Mouse (Mus musculus) neural tube, embryonic 12.5 days (tissue): Measurements from ENCODE around the gene Dcaf6. TPM values are rescaled to one million over a fixed set of nuclear protein-coding genes. Genes with fewer than 3 reads are reported as not detected.

Source experiments
- ATAC-seq: fragments of 200-750 bp; cut with Nextera tagmentation; 2 replicates; pipeline ENCODE4 v1.8.0; 2017; ENCODE audit warnings: low read depth, mild to moderate bottlenecking, moderate TSS enrichment, moderate library complexity; ENCODE audit not compliant: low FRiP score
- H3K27ac ChIP-seq: fragments of 300-500 bp; sonication (generic); 2 replicates; pipeline ENCODE4 v1.5.1; 2016
- H3K27me3 ChIP-seq: fragments of 300-500 bp; sonication (generic); replicated peaks from 2 replicates; pipeline ENCODE4 v1.6.1; 2016; ENCODE audit warnings: mild to moderate bottlenecking
- H3K36me3 ChIP-seq: fragments of 300-500 bp; sonication (generic); 2 replicates; pipeline ENCODE4 v1.6.1; 2016; ENCODE audit warnings: mild to moderate bottlenecking
- H3K4me1 ChIP-seq: fragments of 300-500 bp; sonication (generic); 2 replicates; pipeline ENCODE4 v1.6.1; 2016
- H3K4me2 ChIP-seq: fragments of 300-500 bp; sonication (generic); replicated peaks from 2 replicates; pipeline ENCODE4 v1.6.1; 2016; ENCODE audit warnings: mild to moderate bottlenecking
- H3K4me3 ChIP-seq: fragments of 300-500 bp; sonication (generic); 2 replicates; pipeline ENCODE4 v1.5.1; 2016
- H3K9ac ChIP-seq: fragments of 300-500 bp; sonication (generic); 2 replicates; pipeline ENCODE4 v1.6.1; 2016; ENCODE audit warnings: mild to moderate bottlenecking
- H3K9me3 ChIP-seq: fragments of 300-500 bp; sonication (generic); 2 replicates; pipeline ENCODE4 v1.6.1; 2016; ENCODE audit warnings: mild to moderate bottlenecking
- whole genome bisulfite sequencing: fragments of 180-500 bp; shearing (Covaris S2); methylation state at CpG from one replicate; pipeline ENCODE4 v1.1.7; 2016; 5-methylcytosine and 5-hydroxymethylcytosine counted together
- polyA plus RNA-seq: library from polyadenylated mRNA; unstranded; fragments of >200 nt; fragmentation: Nextera tagmentation; extraction: Ambion mirVana; gene quantifications from 2 replicates; pipeline ENCODE4 v1.2.1, GENCODE M21; 2016

Gene Dcaf6
- polyA plus RNA-seq, 1 experiment from 2014 or later: 12.6 TPM

GRCm38 (mm10) chr1:165394836-165395235 is 65.4 kb downstream of the Dcaf6 start:
- no peak for ATAC-seq
- H3K4me2 ChIP-seq: no peak overlapping the region
- no peaks in the 10 kb centered on the region for H3K4me1 ChIP-seq
- H3K27ac ChIP-seq: no peak overlapping the region
- WGBS: 78% methylated on average over 3 of the region's 3 CpGs
- H3K4me3 ChIP-seq: no peak overlapping the region
- no peaks in the 10 kb centered on the region for H3K27me3 ChIP-seq
- H3K9me3 ChIP-seq: no peaks in the 10 kb centered on the region
- H3K36me3 ChIP-seq: no peaks in the 10 kb centered on the region
- no peak overlapping the region for H3K9ac ChIP-seq

- Histone ChIP-seq H3K4me2 (no peak overlapping the region), H3K4me3 (no peak overlapping the region), H3K27me3 (no peaks in the 10 kb centered on the region), H3K4me1 (no peaks in the 10 kb centered on the region), H3K9ac (no peak overlapping the region), H3K9me3 (no peaks in the 10 kb centered on the region), H3K27ac (no peak overlapping the region), H3K36me3 (no peaks in the 10 kb centered on the region; the same call in 1 of the 2 replicates)
- WGBS: 98% methylated on average over 1 of the region's 1 CpGs
- ATAC-seq: no peak
These were observed 67.2 kb downstream of the Dcaf6 start for GRCm38 (mm10) chr1:165393033-165393432.

- Histone ChIP-seq H3K4me3 (no peak overlapping the region), H3K27me3 (no peaks in the 10 kb centered on the region), H3K9ac (no peak overlapping the region), H3K27ac (no peak overlapping the region), H3K36me3 (peaks cover 3% of the 10 kb centered on the region; the same call in 1 of the 2 replicates), H3K4me2 (no peak overlapping the region), H3K9me3 (no peaks in the 10 kb centered on the region), H3K4me1 (no peaks in the 10 kb centered on the region)
- WGBS: 82% methylated on average over 5 of the region's 5 CpGs
- ATAC-seq: no peak
These were observed 71.6 kb downstream of the Dcaf6 start for GRCm38 (mm10) chr1:165388716-165389115.

- no peak overlapping the region for H3K4me2 ChIP-seq
- H3K27me3 ChIP-seq: no peaks in the 10 kb centered on the region
- no peak overlapping the region for H3K27ac ChIP-seq
- H3K9me3 ChIP-seq: no peaks in the 10 kb centered on the region
- no peaks in the 10 kb centered on the region for H3K4me1 ChIP-seq
- peaks cover 3% of the 10 kb centered on the region; the same call in 1 of the 2 replicates for H3K36me3 ChIP-seq
- 81% methylated on average over 9 of the region's 9 CpGs for WGBS
- no peak overlapping the region for H3K4me3 ChIP-seq
- no peak for ATAC-seq
- no peak overlapping the region for H3K9ac ChIP-seq
These were observed 73.8 kb downstream of the Dcaf6 start for GRCm38 (mm10) chr1:165386525-165386923.

- H3K9ac ChIP-seq: no peak overlapping the region
These were observed 74.3 kb downstream of the Dcaf6 start for GRCm38 (mm10) chr1:165385810-165386524.

GRCm38 (mm10) chr1:165373839-165374238 is 86.4 kb downstream of the Dcaf6 start:
- Histone ChIP-seq H3K36me3 (no peaks in the 10 kb centered on the region), H3K4me3 (no peak overlapping the region), H3K4me2 (no peak overlapping the region), H3K27ac (no peak overlapping the region), H3K27me3 (no peaks in the 10 kb centered on the region), H3K9me3 (no peaks in the 10 kb centered on the region), H3K9ac (no peak overlapping the region), H3K4me1 (no peaks in the 10 kb centered on the region)
- no peak for ATAC-seq
- WGBS: 76% methylated on average over 9 of the region's 9 CpGs

More at GRCm38 (mm10) chr1:165385810-165386524, 74.3 kb downstream of the Dcaf6 start:
- no peak overlapping the region for H3K27ac ChIP-seq
- no peaks in the 10 kb centered on the region for H3K4me1 ChIP-seq
- H3K9me3 ChIP-seq: no peaks in the 10 kb centered on the region
- H3K4me3 ChIP-seq: no peak overlapping the region
- peaks cover 3% of the 10 kb centered on the region; the same call in 1 of the 2 replicates for H3K36me3 ChIP-seq
- no peak for ATAC-seq
- H3K27me3 ChIP-seq: no peaks in the 10 kb centered on the region
- 90% methylated on average over 14 of the region's 14 CpGs for WGBS
- no peak overlapping the region for H3K4me2 ChIP-seq

- WGBS: 84% methylated on average over 4 of the region's 4 CpGs
These were observed 89.3 kb downstream of the Dcaf6 start for GRCm38 (mm10) chr1:165370990-165371389.

GRCm38 (mm10) chr1:165365057-165365456 is 95.2 kb downstream of the Dcaf6 start:
- H3K36me3 ChIP-seq: no peaks in the 10 kb centered on the region
- no peaks in the 10 kb centered on the region for H3K27me3 ChIP-seq
- no peaks in the 10 kb centered on the region for H3K4me1 ChIP-seq
- 95% methylated on average over 3 of the region's 3 CpGs for WGBS
- no peak overlapping the region for H3K9ac ChIP-seq
- no peak for ATAC-seq
- no peak overlapping the region for H3K4me3 ChIP-seq
- H3K27ac ChIP-seq: no peak overlapping the region
- no peak overlapping the region for H3K4me2 ChIP-seq
- H3K9me3 ChIP-seq: no peaks in the 10 kb centered on the region

More at GRCm38 (mm10) chr1:165370990-165371389, 89.3 kb downstream of the Dcaf6 start:
- no peaks in the 10 kb centered on the region for H3K36me3 ChIP-seq
- H3K4me1 ChIP-seq: no peaks in the 10 kb centered on the region
- H3K4me2 ChIP-seq: no peak overlapping the region
- H3K9ac ChIP-seq: no peak overlapping the region
- no peak for ATAC-seq
- no peak overlapping the region for H3K27ac ChIP-seq
- H3K9me3 ChIP-seq: no peaks in the 10 kb centered on the region
- no peak overlapping the region for H3K4me3 ChIP-seq
- H3K27me3 ChIP-seq: no peaks in the 10 kb centered on the region

- WGBS: 88% methylated on average over 2 of the region's 2 CpGs
These were observed 97.0 kb downstream of the Dcaf6 start for GRCm38 (mm10) chr1:165363271-165363670.

GRCm38 (mm10) chr1:165356347-165356746 is 103.9 kb downstream of the Dcaf6 start:
- 87% methylated on average over 2 of the region's 2 CpGs for WGBS
- no peak for ATAC-seq

More at GRCm38 (mm10) chr1:165363271-165363670, 97.0 kb downstream of the Dcaf6 start:
- H3K27ac ChIP-seq: no peak overlapping the region
- H3K9ac ChIP-seq: no peak overlapping the region
- no peak overlapping the region for H3K4me2 ChIP-seq
- ATAC-seq: no peak
- no peaks in the 10 kb centered on the region for H3K36me3 ChIP-seq
- H3K9me3 ChIP-seq: no peaks in the 10 kb centered on the region
- H3K4me1 ChIP-seq: no peaks in the 10 kb centered on the region
- no peak overlapping the region for H3K4me3 ChIP-seq
- H3K27me3 ChIP-seq: no peaks in the 10 kb centered on the region

GRCm38 (mm10) chr1:165348627-165349026 is 111.6 kb downstream of the Dcaf6 start:
- H3K9me3 ChIP-seq: no peaks in the 10 kb centered on the region
- no peak for ATAC-seq
- no peaks in the 10 kb centered on the region for H3K27me3 ChIP-seq
- H3K4me2 ChIP-seq: no peak overlapping the region
- H3K4me1 ChIP-seq: no peaks in the 10 kb centered on the region
- H3K4me3 ChIP-seq: no peak overlapping the region
- H3K9ac ChIP-seq: no peak overlapping the region
- peaks cover 12% of the 10 kb centered on the region for H3K36me3 ChIP-seq
- H3K27ac ChIP-seq: no peak overlapping the region

More at GRCm38 (mm10) chr1:165356347-165356746, 103.9 kb downstream of the Dcaf6 start:
- H3K4me3 ChIP-seq: no peak overlapping the region
- H3K4me1 ChIP-seq: no peaks in the 10 kb centered on the region
- H3K27me3 ChIP-seq: no peaks in the 10 kb centered on the region
- H3K9me3 ChIP-seq: no peaks in the 10 kb centered on the region
- H3K9ac ChIP-seq: no peak overlapping the region
- no peaks in the 10 kb centered on the region for H3K36me3 ChIP-seq
- H3K4me2 ChIP-seq: no peak overlapping the region
- H3K27ac ChIP-seq: no peak overlapping the region

- Histone ChIP-seq H3K4me1 (no peaks in the 10 kb centered on the region), H3K4me3 (no peak overlapping the region), H3K27ac (no peak overlapping the region), H3K36me3 (0 out of 2 replicates have a peak, but pooled peaks cover 2% of the 10 kb centered on the region), H3K4me2 (no peak overlapping the region), H3K27me3 (no peaks in the 10 kb centered on the region), H3K9ac (no peak overlapping the region), H3K9me3 (no peaks in the 10 kb centered on the region)
- ATAC-seq: no peak
- 57% methylated on average over 4 of the region's 4 CpGs for WGBS
These were observed 115.8 kb downstream of the Dcaf6 start for GRCm38 (mm10) chr1:165344453-165344852.

GRCm38 (mm10) chr1:165342126-165342525 is 118.1 kb downstream of the Dcaf6 start:
- H3K9ac ChIP-seq: no peak overlapping the region
- no peak overlapping the region for H3K4me3 ChIP-seq
- H3K36me3 ChIP-seq: no peaks in the 10 kb centered on the region
- H3K9me3 ChIP-seq: no peaks in the 10 kb centered on the region
- no peak for ATAC-seq
- no peaks in the 10 kb centered on the region for H3K27me3 ChIP-seq
- H3K27ac ChIP-seq: no peak overlapping the region
- H3K4me1 ChIP-seq: no peaks in the 10 kb centered on the region
- WGBS: 74% methylated on average over 7 of the region's 7 CpGs
- no peak overlapping the region for H3K4me2 ChIP-seq
